In the genomic region with DNA sequence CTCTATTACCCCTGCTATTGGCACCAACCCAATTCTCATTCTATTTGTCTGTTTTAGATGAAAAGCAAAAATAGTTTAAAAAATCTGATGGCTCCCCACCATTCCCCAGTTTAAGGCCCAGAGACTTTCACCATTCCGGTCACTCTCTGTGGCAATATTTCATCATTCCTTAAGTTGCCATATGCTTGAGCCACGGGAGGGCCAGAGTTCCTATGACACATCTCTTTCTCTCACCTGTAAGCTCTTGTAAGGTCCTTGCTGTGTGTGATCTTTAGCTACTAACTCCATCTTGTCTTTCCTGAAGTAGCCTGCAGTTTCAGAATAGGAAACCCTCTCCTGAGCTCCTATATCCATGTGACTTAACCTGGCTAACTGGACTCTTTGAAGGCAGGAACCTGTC, we compare ENCODE assay signal across 27 mouse cellular contexts. TPM values are rescaled to one million over a fixed set of nuclear protein-coding genes. Genes with fewer than 3 reads are reported as not detected.
DNase-seq lines count a peak whose midpoint lies in the region; ATAC-seq and TF ChIP-seq lines count a peak whose summit lies in the region.
"Had no signal": no experiment of that assay in that cellular context is flagged by ENCODE, and none has a peak within 500 bp of the region (broad histone marks: within the 10 kb centered on the region; RNA-seq: fewer than 3 reads in every experiment).

No protein-coding gene starts in this region.

- no peaks in the 10 kb centered on the region for H3K27me3 ChIP-seq in midbrain, embryonic 11.5 days (ENCODE audit: control insufficient read depth, insufficient read depth, low read length)
- no peaks in the 10 kb centered on the region for H3K27me3 ChIP-seq in midbrain, embryonic 13.5 days
- no peaks in the 10 kb centered on the region for H3K27me3 ChIP-seq in lung, postnatal 0 days (replicated peaks; ENCODE audit: insufficient read depth, low read length)
- H3K27me3 ChIP-seq: CH12.LX; embryonic facial prominence, embryonic 13.5 days; forebrain, embryonic 12.5 days; forebrain, embryonic 15.5 days; heart, embryonic 13.5 days; hindbrain, embryonic 13.5 days; intestine, embryonic 15.5 days; Patski had no signal

- H3K36me3 ChIP-seq in midbrain, embryonic 11.5 days (ENCODE audit: control insufficient read depth, insufficient read depth, low read length) = peaks cover 4% of the 10 kb centered on the region; the same call in 1 of the 2 replicates
- peaks cover 21% of the 10 kb centered on the region for H3K36me3 ChIP-seq in midbrain, embryonic 13.5 days
- no peaks in the 10 kb centered on the region; the same call in 1 of the 2 replicates for H3K36me3 ChIP-seq in lung, postnatal 0 days (ENCODE audit: insufficient read depth, low read length)

- H3K4me2 ChIP-seq in midbrain, embryonic 11.5 days = no peak overlapping the region
- H3K4me2 ChIP-seq in midbrain, embryonic 13.5 days (replicated peaks) = no peak overlapping the region
- no peak overlapping the region for H3K4me2 ChIP-seq in lung, postnatal 0 days (replicated peaks; ENCODE audit: low read depth, low read length)
- H3K4me2 ChIP-seq: embryonic facial prominence, embryonic 13.5 days; forebrain, embryonic 12.5 days; forebrain, embryonic 15.5 days; heart, embryonic 13.5 days; hindbrain, embryonic 13.5 days; intestine, embryonic 15.5 days had no signal

- 91% methylated on average over 2 of the region's 2 CpGs for WGBS in midbrain, embryonic 11.5 days
- 92% methylated on average over 2 of the region's 2 CpGs for WGBS in midbrain, embryonic 13.5 days
- WGBS in lung, postnatal 0 days = 83% methylated on average over 2 of the region's 2 CpGs

- no peak for ATAC-seq in midbrain, embryonic 11.5 days (ENCODE audit: low FRiP score)
- ATAC-seq in midbrain, embryonic 13.5 days = no peak
- ATAC-seq in lung, postnatal 0 days = no peak
- ATAC-seq: forebrain, embryonic 15.5 days; hindbrain, embryonic 16.5 days; intestine, embryonic 15.5 days; Patski had no signal

- TF ChIP-seq EP300 in lung, postnatal 0 days (IDR thresholded peaks at IDR 0.05) = no peak

- H3K9ac ChIP-seq in midbrain, embryonic 11.5 days (ENCODE audit: low read length) = no peak overlapping the region
- no peak overlapping the region for H3K9ac ChIP-seq in midbrain, embryonic 13.5 days (replicated peaks)
- no peak overlapping the region for H3K9ac ChIP-seq in lung, postnatal 0 days (replicated peaks; ENCODE audit: low read depth)
- H3K9ac ChIP-seq: embryonic facial prominence, embryonic 13.5 days; forebrain, embryonic 12.5 days; forebrain, embryonic 15.5 days; heart, embryonic 13.5 days; hindbrain, embryonic 13.5 days; intestine, embryonic 15.5 days had no signal

- H3K4me3 ChIP-seq in midbrain, embryonic 11.5 days (ENCODE audit: low read depth, low read length) = no peak overlapping the region
- no peak overlapping the region for H3K4me3 ChIP-seq in midbrain, embryonic 13.5 days (replicated peaks)
- H3K4me3 ChIP-seq in lung, postnatal 0 days (ENCODE audit: low read depth, low read length) = no peak overlapping the region
- H3K4me3 ChIP-seq: embryonic facial prominence, embryonic 10.5 days; embryonic facial prominence, embryonic 13.5 days; erythroblast, embryonic 14.5 days; forebrain, embryonic 12.5 days; forebrain, embryonic 15.5 days; heart, embryonic 13.5 days; hindbrain, embryonic 13.5 days; intestine, embryonic 15.5 days had no signal

- no peak for TF ChIP-seq CTCF in lung, postnatal 0 days (IDR thresholded peaks at IDR 0.05)

- no peak overlapping the region for H3K27ac ChIP-seq in midbrain, embryonic 11.5 days (ENCODE audit: low read depth, low read length)
- H3K27ac ChIP-seq in midbrain, embryonic 13.5 days = no peak overlapping the region
- no peak overlapping the region for H3K27ac ChIP-seq in lung, postnatal 0 days (ENCODE audit: low read length)
- H3K27ac ChIP-seq: embryonic facial prominence, embryonic 10.5 days; embryonic facial prominence, embryonic 13.5 days; forebrain, embryonic 12.5 days; forebrain, embryonic 15.5 days; heart, embryonic 13.5 days; hindbrain, embryonic 13.5 days; intestine, embryonic 15.5 days had no signal

- peak; percentile 19 for DNase-seq in cerebellum, adult 11 months
- DNase-seq in cerebellum, adult 11-12 months = no peak
- peak; percentile 44 for DNase-seq in midbrain, embryonic 11.5 days (ENCODE audit: low spot score, missing footprints)
- DNase-seq in cerebellum, adult 9-10 months = peak; percentile 44
- peak; percentile 41 to 64 for DNase-seq in cerebellum, postnatal 36 days
- no peak for DNase-seq in lung, postnatal 0 days (ENCODE audit: low spot score)
- DNase-seq in urinary bladder, postnatal 36 days (ENCODE audit: low spot score in 2 of 2) = no peak
- DNase-seq: adrenal gland, postnatal 10 days; B cell, adult 2 months; embryo, embryonic 11 days; gastrocnemius, postnatal 25 days; heart, adult 18-20 months; kidney, adult 11 months; kidney, adult 8-10 months had no signal

- H3K4me1 ChIP-seq in midbrain, embryonic 11.5 days (ENCODE audit: control insufficient read depth, insufficient read depth, low read length) = no peaks in the 10 kb centered on the region
- H3K4me1 ChIP-seq in midbrain, embryonic 13.5 days (replicated peaks) = no peaks in the 10 kb centered on the region
- no peaks in the 10 kb centered on the region for H3K4me1 ChIP-seq in lung, postnatal 0 days (ENCODE audit: insufficient read depth, low read depth, low read length)
- H3K4me1 ChIP-seq: embryonic facial prominence, embryonic 10.5 days; embryonic facial prominence, embryonic 13.5 days; forebrain, embryonic 12.5 days; forebrain, embryonic 15.5 days; heart, embryonic 13.5 days; hindbrain, embryonic 13.5 days; intestine, embryonic 15.5 days had no signal

- no peaks in the 10 kb centered on the region for H3K9me3 ChIP-seq in midbrain, embryonic 11.5 days (ENCODE audit: control insufficient read depth, low read length)
- H3K9me3 ChIP-seq in midbrain, embryonic 13.5 days = no peaks in the 10 kb centered on the region
- H3K9me3 ChIP-seq in lung, postnatal 0 days (ENCODE audit: low read length) = no peaks in the 10 kb centered on the region
- H3K9me3 ChIP-seq: embryonic facial prominence, embryonic 10.5 days; embryonic facial prominence, embryonic 13.5 days; forebrain, embryonic 12.5 days; forebrain, embryonic 15.5 days; G1E; heart, embryonic 13.5 days; hindbrain, embryonic 13.5 days; intestine, embryonic 15.5 days had no signal

RNA-seq across cellular contexts. Expression of a gene that starts 12.4 kb away (rescaled TPM):
- polyA plus RNA-seq in midbrain, embryonic 11.5 days (2014; fragmentation: Nextera tagmentation; extraction: Ambion mirVana) = 3.9 and 5.1 TPM in 2 replicates
- polyA plus RNA-seq in midbrain, embryonic 13.5 days (2015; fragmentation: Nextera tagmentation; extraction: Ambion mirVana) = 4.9 and 5.6 TPM in 2 replicates
- polyA plus RNA-seq in lung, postnatal 0 days (2015; fragmentation: Nextera tagmentation; extraction: Ambion mirVana) = 11.7 and 13.7 TPM in 2 replicates

Comparison
In these comparisons a context has a peak if more than half of its experiments do, and no peak if none do; other contexts are left out.
1. DNase-seq: peak in cerebellum, adult 11 months (single experiment), midbrain, embryonic 11.5 days (single experiment), cerebellum, adult 9-10 months (single experiment) and cerebellum, postnatal 36 days (2 of 2); none in cerebellum, adult 11-12 months (single experiment), lung, postnatal 0 days (single experiment) and urinary bladder, postnatal 36 days (0 of 2).